Mouse (Mus musculus): ENCODE measurements at regions not wholly inside any gene's neighbourhood (a gene's known extent, or its start where the extent isn't known, plus 50 kb on each side); places are given as distances from the start of the nearest gene placed in this dataset.

- DNase-seq (ENCODE audit: low spot score) = no peak
Observed at GRCm38 (mm10) chr3:41177124-41177523, 94.3 kb upstream of the Pgrmc2 start.

- no peak for DNase-seq (ENCODE audit: low spot score)
Observed at GRCm38 (mm10) chr3:41175356-41175755, 92.5 kb upstream of the Pgrmc2 start.

- no peak for DNase-seq (ENCODE audit: low spot score)
Observed at GRCm38 (mm10) chr3:41173561-41173960, 90.7 kb upstream of the Pgrmc2 start.

- DNase-seq (ENCODE audit: low spot score) = no peak
Observed at GRCm38 (mm10) chr3:41172306-41173215, 89.7 kb upstream of the Pgrmc2 start.

GRCm38 (mm10) chr3:41171772-41172171 lies 88.9 kb upstream of the Pgrmc2 start:
- DNase-seq (ENCODE audit: low spot score) = no peak

- peak; percentile 49 for DNase-seq (ENCODE audit: low spot score)
Observed at GRCm38 (mm10) chr3:41171310-41171709, 88.5 kb upstream of the Pgrmc2 start.

- no peak for DNase-seq (ENCODE audit: low spot score)
Observed at GRCm38 (mm10) chr3:41170566-41170965, 87.7 kb upstream of the Pgrmc2 start.

GRCm38 (mm10) chr3:41169430-41169829 lies 86.6 kb upstream of the Pgrmc2 start:
- peak; percentile 79 for DNase-seq (ENCODE audit: low spot score)

GRCm38 (mm10) chr3:41168181-41168967 lies 85.5 kb upstream of the Pgrmc2 start:
- no peak for DNase-seq (ENCODE audit: low spot score)

GRCm38 (mm10) chr3:41167476-41167875 lies 84.6 kb upstream of the Pgrmc2 start:
- DNase-seq (ENCODE audit: low spot score) = no peak

GRCm38 (mm10) chr3:41164736-41165135 lies 81.9 kb upstream of the Pgrmc2 start:
- DNase-seq (ENCODE audit: low spot score) = no peak

- DNase-seq (ENCODE audit: low spot score) = no peak
Observed at GRCm38 (mm10) chr3:41163767-41164166, 80.9 kb upstream of the Pgrmc2 start.

- DNase-seq (ENCODE audit: low spot score) = no peak
Observed at GRCm38 (mm10) chr3:41162514-41162913, 79.7 kb upstream of the Pgrmc2 start.

GRCm38 (mm10) chr3:41160648-41161047 lies 77.8 kb upstream of the Pgrmc2 start:
- no peak for DNase-seq (ENCODE audit: low spot score)

- no peak for DNase-seq (ENCODE audit: low spot score)
Observed at GRCm38 (mm10) chr3:41158314-41158973, 75.6 kb upstream of the Pgrmc2 start.

GRCm38 (mm10) chr3:41157428-41157827 lies 74.6 kb upstream of the Pgrmc2 start:
- no peak for DNase-seq (ENCODE audit: low spot score)

- DNase-seq (ENCODE audit: low spot score) = no peak
Observed at GRCm38 (mm10) chr3:41156562-41156961, 73.7 kb upstream of the Pgrmc2 start.

- peak; percentile 66 for DNase-seq (ENCODE audit: low spot score)
Observed at GRCm38 (mm10) chr3:41155132-41155760, 72.4 kb upstream of the Pgrmc2 start.

- no peak for DNase-seq (ENCODE audit: low spot score)
Observed at GRCm38 (mm10) chr3:41154402-41154801, 71.6 kb upstream of the Pgrmc2 start.

GRCm38 (mm10) chr3:41151989-41152388 lies 69.1 kb upstream of the Pgrmc2 start:
- DNase-seq (ENCODE audit: low spot score) = no peak

- DNase-seq (ENCODE audit: low spot score) = no peak
Observed at GRCm38 (mm10) chr3:41140391-41140790, 57.5 kb upstream of the Pgrmc2 start.

- no peak for DNase-seq (ENCODE audit: low spot score)
Observed at GRCm38 (mm10) chr3:41137931-41138330, 55.1 kb upstream of the Pgrmc2 start.
